ENCODE assay signal across 9 mouse cellular contexts in genomic region chr2:127328090-127328851, GRCm38 (mm10). TPM values are rescaled to one million over a fixed set of nuclear protein-coding genes. Genes with fewer than 3 reads are reported as not detected.
DNase-seq lines count a peak whose midpoint lies in the region; ATAC-seq lines count a peak whose summit lies in the region.
"Had no signal": no experiment of that assay in that cellular context is flagged by ENCODE, and none has a peak within 500 bp of the region (broad histone marks: within the 10 kb centered on the region; RNA-seq: fewer than 3 reads in every experiment).

No protein-coding gene starts in this region.

- H3K9ac ChIP-seq in kidney, embryonic 16.5 days (replicated peaks; ENCODE audit: low read length) = no peak overlapping the region
- no peak overlapping the region for H3K9ac ChIP-seq in liver, embryonic 11.5 days (ENCODE audit: low read depth, low read length)

- no peak overlapping the region for H3K4me2 ChIP-seq in kidney, embryonic 16.5 days (replicated peaks; ENCODE audit: low read depth, low read length)
- peak overlapping the region; percentile 5; the same call in 1 of the 2 replicates for H3K4me2 ChIP-seq in liver, embryonic 11.5 days

- no peaks in the 10 kb centered on the region for H3K36me3 ChIP-seq in kidney, embryonic 16.5 days (ENCODE audit: insufficient read depth, low read length)
- no peaks in the 10 kb centered on the region for H3K36me3 ChIP-seq in embryonic facial prominence, embryonic 10.5 days (replicated peaks)
- H3K36me3 ChIP-seq in liver, embryonic 11.5 days (ENCODE audit: control insufficient read depth, insufficient read depth, low read length) = no peaks in the 10 kb centered on the region

- WGBS in kidney, embryonic 16.5 days = 65% methylated on average over 12 of the region's 12 CpGs
- WGBS in embryonic facial prominence, embryonic 10.5 days = 76% methylated on average over 12 of the region's 12 CpGs
- 39% methylated on average over 12 of the region's 12 CpGs for WGBS in liver, embryonic 11.5 days

- no peaks in the 10 kb centered on the region for H3K9me3 ChIP-seq in kidney, embryonic 16.5 days (ENCODE audit: low read length)
- no peaks in the 10 kb centered on the region for H3K9me3 ChIP-seq in embryonic facial prominence, embryonic 10.5 days
- no peaks in the 10 kb centered on the region for H3K9me3 ChIP-seq in liver, embryonic 11.5 days (ENCODE audit: control insufficient read depth, low read length)

- H3K27ac ChIP-seq in kidney, embryonic 16.5 days (ENCODE audit: low read length) = peak overlapping the region; percentile 67
- H3K27ac ChIP-seq in embryonic facial prominence, embryonic 10.5 days (replicated peaks) = peak overlapping the region; percentile 51; the same call in 1 of the 2 replicates
- H3K27ac ChIP-seq in liver, embryonic 11.5 days (ENCODE audit: low read depth, low read length) = no peak overlapping the region
- H3K27ac ChIP-seq: layer of hippocampus, adult 2 months had no signal

- DNase-seq in kidney, postnatal 4 days = no peak
- DNase-seq in embryonic facial prominence, embryonic 10.5 days (ENCODE audit: low spot score) = no peak
- no peak for DNase-seq in liver, embryonic 11.5 days (ENCODE audit: low spot score)
- peak; percentile 74 for DNase-seq in thymus, postnatal 0 days (ENCODE audit: low spot score)
- DNase-seq in spleen, postnatal 36 days (ENCODE audit: low spot score in 2 of 2) = no peak
- DNase-seq in urinary bladder, adult 18-20 months (ENCODE audit: low spot score in 2 of 2) = no peak
- DNase-seq in ovary, postnatal 10 days (ENCODE audit: low spot score) = no peak

- H3K4me1 ChIP-seq in kidney, embryonic 16.5 days (ENCODE audit: insufficient read depth, low read length) = peaks cover 11% of the 10 kb centered on the region
- peaks cover 16% of the 10 kb centered on the region for H3K4me1 ChIP-seq in embryonic facial prominence, embryonic 10.5 days
- H3K4me1 ChIP-seq in liver, embryonic 11.5 days (replicated peaks; ENCODE audit: control insufficient read depth, insufficient read depth, low read length) = peaks cover 15% of the 10 kb centered on the region

- no peaks in the 10 kb centered on the region for H3K27me3 ChIP-seq in kidney, embryonic 16.5 days (ENCODE audit: insufficient read depth, low read length)
- peaks cover 3% of the 10 kb centered on the region for H3K27me3 ChIP-seq in embryonic facial prominence, embryonic 10.5 days (replicated peaks; ENCODE audit: low read depth, poor library complexity, severe bottlenecking)
- no peaks in the 10 kb centered on the region; the same call in 1 of the 2 replicates for H3K27me3 ChIP-seq in liver, embryonic 11.5 days (replicated peaks; ENCODE audit: control insufficient read depth, insufficient read depth, low read length)

- ATAC-seq in kidney, embryonic 16.5 days (ENCODE audit: low FRiP score, low TSS enrichment) = peak; percentile 46; the same call in 1 of the 2 replicates
- ATAC-seq in liver, embryonic 11.5 days (replicated peaks; ENCODE audit: low FRiP score) = peak; percentile 70

- no peak overlapping the region for H3K4me3 ChIP-seq in kidney, embryonic 16.5 days (ENCODE audit: low read length)
- H3K4me3 ChIP-seq in embryonic facial prominence, embryonic 10.5 days = no peak overlapping the region
- H3K4me3 ChIP-seq in liver, embryonic 11.5 days (ENCODE audit: low read depth, low read length) = no peak overlapping the region
- H3K4me3 ChIP-seq: layer of hippocampus, adult 2 months had no signal

RNA-seq across cellular contexts. Expression of gene Dusp2, which starts 7.7 kb away (rescaled TPM):
- 7.8 and 8.3 TPM in 2 replicates for polyA plus RNA-seq in kidney, embryonic 16.5 days (2015; fragmentation: Nextera tagmentation; extraction: Ambion mirVana)
- polyA plus RNA-seq in embryonic facial prominence, embryonic 10.5 days (2016; fragmentation: Nextera tagmentation; extraction: Ambion mirVana) = 3.3 and 3.6 TPM in 2 replicates
- 8.8 and 10.1 TPM in 2 replicates for polyA plus RNA-seq in liver, embryonic 11.5 days (2014; fragmentation: Nextera tagmentation; extraction: Ambion mirVana)
- polyA plus RNA-seq in thymus, postnatal 0 days (2015; fragmentation: Nextera tagmentation; extraction: Ambion mirVana) = 145 and 188 TPM in 2 replicates

RNA-seq across cellular contexts. Expression of gene Astl, which starts 10.2 kb away (rescaled TPM):
- not detected in 2 replicates for polyA plus RNA-seq in kidney, embryonic 16.5 days (2015; fragmentation: Nextera tagmentation; extraction: Ambion mirVana)
- 0.09 and 0.15 TPM in 2 replicates for polyA plus RNA-seq in embryonic facial prominence, embryonic 10.5 days (2016; fragmentation: Nextera tagmentation; extraction: Ambion mirVana)
- polyA plus RNA-seq in liver, embryonic 11.5 days (2014; fragmentation: Nextera tagmentation; extraction: Ambion mirVana) = not detected in 2 replicates
- polyA plus RNA-seq in thymus, postnatal 0 days (2015; fragmentation: Nextera tagmentation; extraction: Ambion mirVana) = 0.14 and 0.39 TPM in 2 replicates

RNA-seq across cellular contexts. Expression of gene Adra2b, which starts 34.7 kb away (rescaled TPM):
- polyA plus RNA-seq in kidney, embryonic 16.5 days (2015; fragmentation: Nextera tagmentation; extraction: Ambion mirVana) = 7.2 and 7.8 TPM in 2 replicates
- 1.9 and 2.2 TPM in 2 replicates for polyA plus RNA-seq in embryonic facial prominence, embryonic 10.5 days (2016; fragmentation: Nextera tagmentation; extraction: Ambion mirVana)
- 20.1 and 20.7 TPM in 2 replicates for polyA plus RNA-seq in liver, embryonic 11.5 days (2014; fragmentation: Nextera tagmentation; extraction: Ambion mirVana)
- 0.47 and 0.50 TPM in 2 replicates for polyA plus RNA-seq in thymus, postnatal 0 days (2015; fragmentation: Nextera tagmentation; extraction: Ambion mirVana)

RNA-seq across cellular contexts. Expression of gene Stard7, which starts 58.3 kb away (rescaled TPM):
- 76.1 and 84.9 TPM in 2 replicates for polyA plus RNA-seq in kidney, embryonic 16.5 days (2015; fragmentation: Nextera tagmentation; extraction: Ambion mirVana)
- 80.1 and 81.2 TPM in 2 replicates for polyA plus RNA-seq in embryonic facial prominence, embryonic 10.5 days (2016; fragmentation: Nextera tagmentation; extraction: Ambion mirVana)
- 88.9 and 99.6 TPM in 2 replicates for polyA plus RNA-seq in liver, embryonic 11.5 days (2014; fragmentation: Nextera tagmentation; extraction: Ambion mirVana)
- polyA plus RNA-seq in thymus, postnatal 0 days (2015; fragmentation: Nextera tagmentation; extraction: Ambion mirVana) = 56.7 and 61.8 TPM in 2 replicates

Comparison
In these comparisons a context has a peak if more than half of its experiments do, and no peak if none do; other contexts are left out.
1. RNA of gene Dusp2, which starts 7.7 kb away (polyA plus RNA-seq): 145 to 188 TPM in thymus, postnatal 0 days; 8.8 to 10.1 TPM in liver, embryonic 11.5 days, 7.8 to 8.3 TPM in kidney, embryonic 16.5 days and 3.3 to 3.6 TPM in embryonic facial prominence, embryonic 10.5 days; every median in the first group is over 10 times any median in the second.